Mouse (Mus musculus) liver, embryonic 18 days (tissue): ENCODE measurements around the gene Sft2d1. TPM values are rescaled to one million over a fixed set of nuclear protein-coding genes. Genes with fewer than 3 reads are reported as not detected.

ENCODE experiments used
- polyA plus RNA-seq: library from polyadenylated mRNA; depleted of rRNA; stranded (reverse); fragments of >200 nt; gene quantifications from 2 replicates; pipeline ENCODE4 v1.2.3, GENCODE M21; 2012; rRNA removed

Sft2d1 gene
- polyA plus RNA-seq: 63.7 and 64.1 TPM in 2 replicates

DNA sequence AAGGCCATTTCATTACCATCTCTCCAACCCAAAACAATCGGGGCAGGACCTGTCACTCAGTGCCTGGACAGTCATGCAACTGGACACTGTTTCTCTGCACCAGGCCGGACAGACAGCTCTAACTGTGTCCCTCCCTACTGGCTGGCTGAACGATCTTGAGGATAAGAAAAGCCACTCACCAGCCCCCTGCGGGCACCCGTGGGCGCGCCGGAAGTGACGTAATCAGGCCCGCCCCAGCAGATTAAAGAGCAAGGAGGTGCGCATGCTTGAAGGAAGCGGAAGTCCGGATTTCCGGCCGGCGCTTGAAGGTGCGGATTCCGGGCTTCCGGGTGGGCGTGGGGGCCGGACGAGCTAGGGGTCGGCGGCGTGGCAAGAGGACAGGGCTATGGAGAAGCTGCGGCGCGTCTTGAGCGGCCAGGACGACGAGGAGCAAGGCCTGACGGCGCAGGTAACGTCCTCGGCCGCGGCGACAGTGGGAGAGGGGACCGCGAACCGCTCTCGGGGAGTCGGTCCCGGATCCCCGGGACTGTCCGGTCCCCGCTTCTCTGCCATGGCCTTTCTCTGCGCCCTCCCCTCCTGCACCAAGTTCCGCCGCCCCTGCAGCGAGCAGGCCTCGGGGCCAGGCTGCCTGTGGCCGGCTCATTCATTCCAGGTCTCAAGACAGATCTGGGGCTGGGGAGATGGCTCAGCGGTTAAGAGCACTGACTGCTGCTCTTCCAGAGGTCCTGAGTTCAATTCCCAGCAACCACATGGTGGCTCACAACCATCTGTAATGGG is at the start of gene Sft2d1:
Gene Sft2d1, plus strand, starts transcription at position 265 of the 777 bp plus-strand sequence.

DNA sequence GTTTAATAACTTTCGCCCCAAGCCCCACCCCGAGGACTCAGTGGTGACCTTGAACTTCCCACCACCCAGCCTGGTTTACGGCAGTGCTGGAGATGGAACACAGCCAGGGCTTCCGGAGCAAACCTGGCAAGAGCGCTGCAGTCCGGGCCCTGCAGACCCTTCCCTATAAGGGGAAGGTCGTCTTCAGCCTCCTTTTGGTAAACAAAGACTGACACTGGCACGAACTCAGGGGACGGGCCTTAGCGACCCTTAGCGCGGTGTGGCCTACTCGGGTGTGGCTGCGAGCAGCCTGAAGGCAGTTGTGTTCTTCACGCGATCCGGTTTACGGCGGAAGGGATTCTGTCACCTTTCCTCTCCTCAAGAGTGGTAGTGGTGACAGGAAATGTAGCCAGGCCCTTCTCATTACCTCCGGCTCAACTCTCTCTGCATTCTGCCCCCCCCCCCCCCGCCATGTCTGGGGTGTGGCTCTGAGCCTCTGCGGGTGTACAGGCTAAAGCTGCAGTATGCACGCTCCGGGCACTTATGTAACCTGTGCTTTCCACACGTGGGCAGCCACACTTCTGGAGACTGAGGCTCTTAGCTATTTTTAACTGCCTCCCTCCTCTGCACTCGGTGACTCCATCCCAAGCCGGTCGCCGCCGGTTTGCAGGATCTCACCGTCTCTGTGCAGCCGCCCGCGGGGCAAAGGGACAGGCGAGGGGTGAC is 27.9 kb upstream of the Sft2d1 start, which contains the start of gene Mpc1:
Gene Mpc1, plus strand, starts transcription at position 84 of the 705 bp plus-strand sequence.

DNA sequence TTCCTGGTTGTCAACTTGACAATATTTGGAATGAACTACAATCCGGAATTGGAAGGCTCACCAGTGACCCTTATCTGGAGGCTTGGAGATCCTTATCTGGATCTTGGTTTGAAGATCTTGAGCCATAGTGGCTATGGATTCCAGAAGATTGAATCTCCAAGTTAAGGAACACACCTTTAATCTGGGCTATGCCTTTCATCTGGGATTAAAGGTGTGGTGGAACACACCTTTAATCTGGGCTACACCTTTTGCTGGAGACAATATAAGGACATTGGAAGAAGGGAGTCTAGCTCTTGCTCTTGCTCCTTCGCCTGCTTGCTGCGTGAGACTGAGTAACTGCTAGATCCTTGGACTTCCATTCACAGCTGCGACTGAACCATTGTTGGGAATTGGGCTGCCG is 26.3 kb downstream of the Sft2d1 start, which contains the start of gene Prr18:
Gene Prr18, plus strand, starts transcription at position 301 of the 400 bp plus-strand sequence.

DNA sequence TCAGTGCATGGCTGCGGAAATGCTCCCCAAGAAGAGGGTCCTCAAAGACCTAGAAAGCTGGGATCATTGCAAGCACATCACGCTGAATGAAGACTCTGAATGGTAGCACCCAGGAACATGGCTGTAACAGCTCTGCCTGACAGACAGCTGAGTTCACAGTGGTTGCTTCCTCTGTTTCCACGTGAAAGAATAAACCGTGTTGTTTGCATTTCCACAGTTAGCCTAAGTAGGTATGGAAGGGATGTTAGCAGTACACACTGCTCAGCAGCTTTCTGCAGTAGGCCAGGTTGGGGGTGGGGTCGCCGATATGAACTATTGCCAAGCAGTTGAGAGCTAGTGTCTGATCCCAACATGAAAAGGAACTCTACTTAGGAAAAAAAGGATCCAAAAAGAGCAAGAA is 44.8 kb downstream of the Sft2d1 start, which contains the start of gene T2:
Gene T2, plus strand, starts transcription at position 301 of the 400 bp plus-strand sequence.

Other genes starting within 250 kb of the Sft2d1 start
- gene Gm49673, start 163.3 kb upstream of the Sft2d1 start, polyA plus RNA-seq: 0.08 and 0.14 TPM in 2 replicates
- 23.4 and 26.2 TPM in 2 replicates for gene Rnaset2a, start 163.0 kb upstream of the Sft2d1 start, polyA plus RNA-seq
- gene Fgfr1op, start 145.6 kb upstream of the Sft2d1 start, polyA plus RNA-seq: 4.3 and 4.6 TPM in 2 replicates
- gene Ccr6, start 75.1 kb upstream of the Sft2d1 start, polyA plus RNA-seq: 0.05 and 0.06 TPM in 2 replicates
- gene Mpc1, start 28.2 kb upstream of the Sft2d1 start, polyA plus RNA-seq: 398 and 535 TPM in 2 replicates
- 0.06 and 0.07 TPM in 2 replicates for gene Prr18, start 26.4 kb downstream of the Sft2d1 start, polyA plus RNA-seq
- 0.02 TPM in 1 of 2 replicates, not detected in the other for gene T2, start 44.9 kb downstream of the Sft2d1 start, polyA plus RNA-seq
- not detected in 2 replicates for gene T, start 123.3 kb downstream of the Sft2d1 start, polyA plus RNA-seq
- gene Pde10a, start 214.3 kb downstream of the Sft2d1 start, polyA plus RNA-seq: 0.88 and 1.1 TPM in 2 replicates